Mouse (Mus musculus): ENCODE data around the gene Cfap73.
A peak's percentile ranks its signal among the peaks of the same experiment; 100 is the strongest.

Cfap73 gene

DNA sequence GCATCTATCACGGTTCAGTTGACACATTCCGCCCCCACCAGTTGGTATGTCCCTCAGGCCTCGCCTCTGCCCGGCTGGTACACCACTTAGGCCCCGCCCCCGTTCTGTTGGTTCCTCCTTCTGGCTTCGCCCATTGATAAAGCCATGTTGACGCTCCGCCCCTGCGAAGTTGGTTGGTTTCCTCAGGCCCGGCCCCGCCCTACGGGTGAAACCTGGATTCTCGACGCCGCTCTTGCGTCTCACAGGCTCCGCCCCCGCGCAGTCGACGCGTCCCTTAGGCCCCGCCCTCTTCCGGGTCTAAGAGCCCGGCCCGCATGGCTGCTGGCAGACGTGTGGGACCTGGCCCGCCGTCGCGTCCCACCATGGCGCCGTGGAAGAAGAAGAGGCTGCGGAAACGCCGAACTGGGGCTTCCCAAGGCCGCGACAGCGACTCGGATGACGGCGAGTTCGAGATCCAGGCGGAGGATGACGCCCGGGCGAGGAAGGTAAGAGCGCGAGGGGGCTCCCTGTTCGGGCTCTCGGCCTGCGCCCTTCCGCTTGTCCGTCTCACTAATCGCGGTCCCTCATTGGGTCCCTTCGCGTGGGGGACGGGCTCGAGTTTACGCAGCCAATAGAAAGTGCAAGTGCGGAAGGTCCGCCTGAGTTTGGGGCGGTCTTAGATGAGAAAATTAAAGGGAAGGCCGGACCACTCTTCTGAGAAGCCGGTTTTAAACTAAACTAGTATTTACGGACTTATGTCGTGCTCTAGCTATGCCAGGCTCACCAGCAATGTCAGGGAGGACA lies 21.0 kb downstream of the Cfap73 start:
- peak; percentile 99 for DNase-seq (ENCODE audit: low spot score)

DNA sequence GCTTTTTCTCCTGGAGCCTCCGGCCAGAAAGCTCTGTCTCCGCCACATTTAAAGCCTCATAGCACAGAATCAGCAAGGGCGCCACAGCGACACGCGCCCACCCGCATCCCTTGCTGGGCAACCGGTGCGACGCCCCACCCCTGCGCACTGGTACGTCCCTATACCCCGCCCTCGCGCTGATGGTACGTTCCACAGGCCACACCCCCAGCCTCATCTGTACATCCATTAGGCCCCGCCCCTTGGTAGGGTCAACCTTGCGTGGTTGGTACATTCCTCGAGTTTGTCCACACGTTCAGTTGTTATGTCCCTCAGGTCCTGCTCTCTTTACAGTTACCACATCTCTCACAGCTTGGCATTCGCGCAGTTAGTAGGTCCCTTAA lies 21.6 kb downstream of the Cfap73 start, which contains the start of the genes Rita1 and Ddx54:
TSS of gene Rita1 (minus strand) at position 148 of the 380 bp plus-strand sequence.
TSS of gene Ddx54 (plus strand) at position 298 of the 380 bp plus-strand sequence.
- DNase-seq (ENCODE audit: low spot score), result peak; percentile 96

- DNase-seq (ENCODE audit: low spot score), result no peak
These were observed 22.6 kb downstream of the Cfap73 start for GRCm38 (mm10) chr5:120611416-120611815.

DNA sequence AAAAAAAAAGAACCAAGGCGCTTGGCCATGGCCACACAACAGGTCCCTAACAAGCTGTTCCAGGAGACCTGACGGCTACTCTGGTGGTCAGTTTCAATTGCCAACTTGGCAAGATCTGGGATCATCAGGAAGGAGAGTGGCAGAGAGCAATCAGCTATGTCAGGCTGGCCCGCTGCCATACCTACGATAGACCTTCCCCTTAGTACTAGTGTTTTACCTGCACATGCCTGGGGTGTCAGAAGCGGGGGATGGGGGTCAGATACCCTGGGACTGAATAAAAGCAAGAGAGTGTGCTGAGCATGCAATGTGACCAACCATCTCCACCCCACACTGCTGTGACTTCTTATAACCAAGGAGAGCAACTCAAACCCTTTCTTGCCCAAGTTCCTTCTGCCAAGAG lies 23.1 kb downstream of the Cfap73 start:
- no peak for DNase-seq (ENCODE audit: low spot score)

DNA sequence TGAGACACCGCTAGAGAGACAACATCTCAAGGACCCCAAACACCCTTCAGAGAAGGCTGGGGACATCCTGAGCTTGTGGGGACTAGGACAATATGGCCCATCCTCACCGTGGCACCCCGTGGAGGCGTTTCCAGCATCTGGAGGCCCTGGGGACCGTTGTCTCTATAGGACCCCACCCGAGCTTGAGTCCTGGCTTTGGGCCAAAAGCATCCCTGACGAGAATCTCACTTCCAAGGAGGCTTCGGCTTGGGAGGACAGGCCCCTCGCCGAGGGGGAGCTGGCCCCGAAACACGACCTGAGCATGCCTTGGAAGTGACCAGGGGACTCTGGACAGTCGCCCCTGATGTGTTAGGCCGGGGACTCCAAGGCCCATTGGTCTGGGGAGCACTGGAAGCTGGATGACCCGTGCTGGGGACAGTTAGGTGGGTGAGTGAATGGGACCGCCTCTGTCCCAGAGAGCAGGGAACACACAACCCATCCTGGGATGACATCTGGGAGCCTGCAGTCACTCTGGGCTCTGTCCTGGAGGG lies 24.7 kb downstream of the Cfap73 start:
- no peak for DNase-seq (ENCODE audit: low spot score)

GRCm38 (mm10) chr5:120607335-120607734 lies 26.7 kb downstream of the Cfap73 start:
- DNase-seq (ENCODE audit: low spot score), result no peak

- DNase-seq (ENCODE audit: low spot score), result no peak
These were observed 27.3 kb downstream of the Cfap73 start for GRCm38 (mm10) chr5:120606590-120607200.

- peak; percentile 95 for DNase-seq (ENCODE audit: low spot score)
These were observed 28.3 kb downstream of the Cfap73 start for GRCm38 (mm10) chr5:120605688-120606087.

- no peak for DNase-seq (ENCODE audit: low spot score)
These were observed 28.8 kb downstream of the Cfap73 start for GRCm38 (mm10) chr5:120605241-120605661.

- DNase-seq (ENCODE audit: low spot score), result peak; percentile 88
These were observed 29.2 kb downstream of the Cfap73 start for GRCm38 (mm10) chr5:120604839-120605238.

DNA sequence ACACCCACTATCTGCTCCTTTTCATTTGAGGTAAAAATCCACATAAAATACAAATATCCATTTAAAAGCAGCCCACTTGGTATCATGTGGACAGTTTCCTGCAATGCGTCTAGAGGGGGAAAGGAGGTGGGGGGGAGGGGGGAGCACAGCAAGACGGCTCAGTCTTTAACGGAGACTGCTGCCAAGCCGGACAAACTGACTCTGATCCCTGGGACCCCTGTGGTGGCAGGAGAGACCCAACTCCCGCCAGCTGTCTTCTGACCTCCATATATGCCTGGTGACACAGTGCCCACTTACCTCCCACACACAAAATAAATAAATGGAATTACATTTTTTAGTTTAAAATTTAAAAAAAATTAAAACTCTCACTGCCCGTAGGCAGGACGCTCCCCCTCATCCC lies 30.5 kb downstream of the Cfap73 start:
- DNase-seq (ENCODE audit: low spot score), result no peak

- no peak for DNase-seq (ENCODE audit: low spot score)
These were observed 31.8 kb downstream of the Cfap73 start for GRCm38 (mm10) chr5:120602210-120602609.

- DNase-seq (ENCODE audit: low spot score), result no peak
These were observed 32.9 kb downstream of the Cfap73 start for GRCm38 (mm10) chr5:120600946-120601668.

DNA sequence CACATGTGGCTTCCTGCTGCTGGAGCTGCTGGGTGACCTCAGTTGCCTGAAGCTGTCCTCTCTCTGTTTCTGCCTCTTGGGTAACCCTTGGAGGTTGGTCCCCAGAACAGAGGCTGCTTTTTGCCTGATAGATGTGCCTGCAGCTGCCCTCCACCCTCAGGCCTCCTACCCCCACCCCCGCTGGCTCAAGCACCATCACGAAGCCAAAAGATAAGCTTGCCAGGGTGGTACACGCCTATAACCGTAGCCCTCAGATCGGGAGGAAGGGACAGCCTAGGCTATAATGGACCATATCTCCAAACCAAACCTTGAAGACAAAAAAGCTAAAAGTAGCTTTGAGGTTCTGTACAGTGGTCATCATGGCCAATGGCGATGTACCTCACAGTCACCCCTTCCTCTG lies 34.4 kb downstream of the Cfap73 start:
- DNase-seq (ENCODE audit: low spot score), result no peak

DNA sequence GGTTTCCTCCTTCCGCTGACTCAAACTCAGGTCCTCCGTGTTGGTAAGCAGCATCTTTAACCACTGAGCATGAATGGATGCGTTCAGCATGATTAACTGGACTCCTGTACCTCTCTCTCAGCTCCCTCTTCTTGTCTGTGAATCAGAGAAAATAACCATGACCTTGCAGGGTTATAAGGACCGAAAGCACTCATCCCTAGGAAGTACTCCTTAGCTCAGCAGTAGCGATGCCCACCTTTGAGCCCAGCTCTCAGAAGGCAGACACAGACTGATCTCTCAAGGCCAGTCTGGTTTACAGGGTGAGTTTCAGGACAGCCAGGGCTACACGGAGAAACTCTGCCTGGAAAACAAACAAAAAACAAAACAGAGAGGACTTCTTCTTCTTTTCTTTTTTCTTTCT lies 39.5 kb downstream of the Cfap73 start:
- DNase-seq (ENCODE audit: low spot score), result no peak

- no peak for DNase-seq (ENCODE audit: low spot score)
These were observed 41.9 kb downstream of the Cfap73 start for GRCm38 (mm10) chr5:120592141-120592540.

DNA sequence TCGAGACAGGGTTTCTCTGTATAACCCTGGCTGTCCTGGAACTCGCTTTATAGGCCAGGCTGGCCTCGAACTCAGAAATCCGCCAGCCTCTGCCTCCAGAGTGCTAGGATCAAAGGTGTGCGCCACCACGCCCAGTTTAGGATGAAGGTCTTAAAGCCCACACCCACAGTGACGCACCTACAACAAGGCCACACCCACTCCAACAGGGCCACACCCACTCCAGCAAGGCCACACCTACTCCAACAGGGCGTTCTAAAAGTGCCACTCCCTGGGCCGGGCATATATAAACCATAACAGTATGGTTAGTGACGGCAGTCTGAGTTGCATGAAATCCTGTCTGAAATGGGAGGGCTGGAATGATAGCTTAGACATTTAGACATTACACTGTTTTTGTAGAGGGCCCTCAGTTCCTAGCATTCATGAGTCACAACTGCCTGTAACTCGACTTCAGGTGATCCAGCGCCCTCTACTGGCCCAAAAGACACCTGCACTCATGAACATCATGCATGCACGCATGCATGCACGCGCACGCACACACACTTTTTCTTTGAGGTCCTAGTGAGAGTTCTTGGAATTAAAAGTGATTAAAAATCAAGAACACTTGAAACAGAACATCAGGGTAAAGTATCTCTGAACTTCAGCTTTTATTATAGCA lies 43.6 kb downstream of the Cfap73 start:
- DNase-seq (ENCODE audit: low spot score), result no peak

DNA sequence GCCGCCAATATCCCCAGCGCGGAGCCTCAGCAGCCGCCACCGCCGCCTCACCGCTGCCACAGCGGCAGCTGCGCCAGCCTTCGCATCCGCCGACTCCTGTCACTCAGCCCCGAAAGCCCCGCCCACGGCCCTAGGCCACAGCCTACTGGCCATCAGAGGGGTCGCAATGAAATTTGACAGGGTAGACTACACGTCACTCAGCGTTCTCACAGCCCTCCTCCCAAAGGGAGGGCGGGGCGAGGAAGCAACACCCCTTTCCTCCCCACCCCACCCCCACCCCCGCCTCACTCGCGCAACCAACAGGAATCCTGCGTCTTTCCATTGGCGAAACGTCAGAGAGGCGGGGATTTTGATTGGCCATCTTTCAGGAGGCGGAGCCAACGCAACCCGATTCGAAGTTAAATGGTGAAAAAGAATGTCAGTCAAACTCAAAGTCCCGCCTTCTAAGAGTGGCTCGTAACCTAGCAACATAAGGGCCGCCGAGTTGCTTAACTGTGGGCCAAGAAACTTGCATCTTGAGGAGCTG lies 45.4 kb downstream of the Cfap73 start, which contains the start of the genes Tpcn1 and Iqcd:
TSS of gene Tpcn1 (minus strand) at position 105 of the 526 bp plus-strand sequence.
TSS of gene Iqcd (plus strand) at position 448 of the 526 bp plus-strand sequence.
- peak; percentile 97 for DNase-seq (ENCODE audit: low spot score)

GRCm38 (mm10) chr5:120587940-120588568 lies 46.0 kb downstream of the Cfap73 start:
- no peak for DNase-seq (ENCODE audit: low spot score)

GRCm38 (mm10) chr5:120587616-120587926 lies 46.5 kb downstream of the Cfap73 start:
- DNase-seq (ENCODE audit: low spot score), result no peak
